Mouse (Mus musculus): Measurements from ENCODE around the gene Chrna7.

The Chrna7 gene

DNA sequence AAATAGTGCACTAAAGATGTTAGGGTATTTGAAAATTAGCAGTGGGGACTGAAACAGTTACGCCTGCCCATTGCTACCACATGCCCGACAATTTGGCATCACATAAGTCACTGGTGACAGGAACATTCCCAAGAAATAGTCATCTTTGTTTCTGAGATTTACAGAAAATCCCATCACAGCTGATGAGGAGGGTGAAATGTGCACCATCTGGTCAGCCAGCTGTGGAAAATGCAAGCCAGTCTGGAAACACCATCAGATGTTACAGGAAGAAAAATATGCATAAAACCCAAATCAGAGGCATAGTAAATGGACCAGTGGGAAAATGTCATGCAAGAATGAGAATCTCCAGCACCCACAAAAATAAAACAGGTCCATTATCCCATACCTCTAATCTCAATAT is 151.4 kb downstream of the Chrna7 start:
- no peak for DNase-seq (ENCODE audit: low spot score in 2 of 2)

Measured in urinary bladder, postnatal 4 days (tissue).